Mouse (Mus musculus) G1E (cell line): Measurements from ENCODE around the gene Atp6v0a1. TPM values are rescaled to one million over a fixed set of nuclear protein-coding genes. Genes with fewer than 3 reads are reported as not detected.
A peak's percentile ranks its signal among the peaks of the same experiment; 100 is the strongest.

Experiments
- ATAC-seq: 2 replicates; pipeline ENCODE4 v1.8.0; 2016; ENCODE audit warnings: mild to moderate bottlenecking; ENCODE audit not compliant: insufficient number of reproducible peaks, poor library complexity, low FRiP score, severe bottlenecking; ENCODE audit errors: extremely low read depth
- DNase-seq: peaks from one replicate; pipeline ENCODE4 v3.0.0; 2012; ENCODE audit warnings: low spot score
- H3K27me3 ChIP-seq: 2 replicates; pipeline ENCODE4 v1.6.1; 2012; ENCODE audit warnings: mild to moderate bottlenecking, low read length, inconsistent platforms; ENCODE audit not compliant: insufficient read depth
- H3K36me3 ChIP-seq: replicated peaks from 2 replicates; pipeline ENCODE3; 2012; ENCODE audit warnings: mild to moderate bottlenecking, inconsistent platforms
- H3K4me1 ChIP-seq: 2 replicates; pipeline ENCODE4 v1.6.1; 2012; ENCODE audit warnings: low read depth, low read length, inconsistent platforms, mixed read lengths; ENCODE audit not compliant: insufficient read depth
- H3K4me3 ChIP-seq: 2 replicates; pipeline ENCODE4 v1.5.1; 2012; ENCODE audit warnings: low read depth, mild to moderate bottlenecking, inconsistent platforms, low read length, moderate library complexity, mixed read lengths
- H3K9me3 ChIP-seq: replicated peaks from 2 replicates; pipeline ENCODE4 v1.6.1; 2012; ENCODE audit warnings: inconsistent platforms
- CTCF ChIP-seq: IDR thresholded peaks from 2 replicates; pipeline ENCODE4 v1.5.1; 2012; ENCODE audit warnings: low read depth, low read length, inconsistent platforms, mixed read lengths
- GATA1 ChIP-seq: IDR thresholded peaks from 2 replicates; pipeline ENCODE4 v1.6.1; 2012; ENCODE audit warnings: borderline replicate concordance, low read length, inconsistent platforms, mixed read lengths
- GATA2 ChIP-seq: IDR thresholded peaks from 2 replicates; pipeline ENCODE4 v1.6.1; 2012; ENCODE audit warnings: low read depth, low read length, inconsistent platforms, borderline replicate concordance
- POLR2AphosphoS5 ChIP-seq: IDR thresholded peaks from 2 replicates; pipeline ENCODE4 v1.6.1; 2012; ENCODE audit warnings: low read depth, low read length, inconsistent platforms; ENCODE audit not compliant: insufficient replicate concordance
- TAL1 ChIP-seq: conservative IDR thresholded peaks from 2 replicates; pipeline ENCODE4 v1.6.1; 2012; ENCODE audit warnings: low read depth, low read length, inconsistent platforms, mixed read lengths
- polyA plus RNA-seq: library from polyadenylated mRNA; stranded (reverse); fragments of >175 nt; gene quantifications from 2 replicates; pipeline ENCODE4 v1.2.3, GENCODE M21; 2012
- total RNA-seq, 2 experiments: library from RNA; stranded (forward) in 1 of 2; stranded (reverse) in 1 of 2; fragments of 200-1000 nt in 1 of 2; fragments of >200 nt in 1 of 2; fragmentation: Nextera tagmentation in 1 of 2; gene quantifications; 2 replicates each; pipeline ENCODE4 v1.2.3; 2014 to 2017

Gene Atp6v0a1
- total and polyA plus RNA-seq, 3 experiments, result 26.3 to 180 (median 77.6) TPM

GRCm38 (mm10) chr11:101071810-101072428 lies 62.7 kb downstream of the Atp6v0a1 start:
- Histone ChIP-seq H3K36me3 (peaks cover 30% of the 10 kb centered on the region), H3K4me1 (peaks cover 36% of the 10 kb centered on the region), H3K4me3 (no peak overlapping the region), H3K9me3 (no peaks in the 10 kb centered on the region), H3K27me3 (peaks cover 24% of the 10 kb centered on the region; the same call in 1 of the 2 replicates)
- TF ChIP-seq GATA2 (no peak), GATA1 (no peak), POLR2AphosphoS5 (no peak), TAL1 (no peak), CTCF (no peak)
- no peak for ATAC-seq
- no peak for DNase-seq

- TF ChIP-seq GATA1 (no peak), CTCF (no peak), POLR2AphosphoS5 (no peak), GATA2 (no peak), TAL1 (no peak)
- Histone ChIP-seq H3K9me3 (no peaks in the 10 kb centered on the region), H3K36me3 (peaks cover 23% of the 10 kb centered on the region), H3K4me3 (no peak within 1 kb of the TSS), H3K27me3 (peaks cover 26% of the 10 kb centered on the region), H3K4me1 (peaks cover 39% of the 10 kb centered on the region)
- no peak for ATAC-seq
- no peak for DNase-seq
These were observed 68.9 kb downstream of the Atp6v0a1 start, which contains the start of gene Hsd17b1 for GRCm38 (mm10) chr11:101078121-101078520. Hsd17b1 (plus strand) TSS chr11:101078411.

- no peak overlapping the region; the same call in 1 of the 2 replicates for H3K4me3 ChIP-seq
- TF ChIP-seq POLR2AphosphoS5 (no peak), CTCF (no peak), GATA2 (no peak), GATA1 (no peak), TAL1 (no peak)
- DNase-seq (no peak), ATAC-seq (no peak)
- H3K9me3 ChIP-seq, result no peaks in the 10 kb centered on the region
- H3K4me1 ChIP-seq, result peaks cover 46% of the 10 kb centered on the region
- H3K27me3 ChIP-seq, result peaks cover 24% of the 10 kb centered on the region
- peaks cover 28% of the 10 kb centered on the region for H3K36me3 ChIP-seq
These were observed 70.5 kb downstream of the Atp6v0a1 start for GRCm38 (mm10) chr11:101079746-101080145.

- Histone ChIP-seq H3K4me1 (peaks cover 52% of the 10 kb centered on the region), H3K4me3 (no peak overlapping the region), H3K9me3 (no peaks in the 10 kb centered on the region), H3K27me3 (peaks cover 24% of the 10 kb centered on the region), H3K36me3 (peaks cover 35% of the 10 kb centered on the region)
- no peak for ATAC-seq
- TF ChIP-seq GATA2, result no peak
- DNase-seq, result no peak
These were observed 71.2 kb downstream of the Atp6v0a1 start for GRCm38 (mm10) chr11:101080421-101080820.

- ATAC-seq (no peak), DNase-seq (no peak)
- peaks cover 62% of the 10 kb centered on the region for H3K4me1 ChIP-seq
- peaks cover 18% of the 10 kb centered on the region for H3K27me3 ChIP-seq
- peaks cover 39% of the 10 kb centered on the region for H3K36me3 ChIP-seq
- H3K9me3 ChIP-seq, result no peaks in the 10 kb centered on the region
- H3K4me3 ChIP-seq, result peak overlapping the region; percentile 93; the same call in 1 of the 2 replicates
- TF ChIP-seq GATA1 (no peak), CTCF (no peak), TAL1 (no peak), POLR2AphosphoS5 (no peak), GATA2 (no peak)
These were observed 72.4 kb downstream of the Atp6v0a1 start for GRCm38 (mm10) chr11:101081659-101082058.

- TF ChIP-seq GATA1 (no peak), CTCF (peak; percentile 25; the same call in 1 of the 2 replicates)
- DNase-seq (peak; percentile 86), ATAC-seq (peak; percentile 56)
- H3K36me3 ChIP-seq, result peaks cover 35% of the 10 kb centered on the region
- H3K27me3 ChIP-seq, result peaks cover 18% of the 10 kb centered on the region
- H3K4me3 ChIP-seq, result peak within 1 kb of the TSS; percentile 93
- H3K4me1 ChIP-seq, result peaks cover 70% of the 10 kb centered on the region
- no peaks in the 10 kb centered on the region for H3K9me3 ChIP-seq
These were observed 73.2 kb downstream of the Atp6v0a1 start, which contains the start of gene Coasy for GRCm38 (mm10) chr11:101082208-101083082. Coasy (plus strand) TSS chr11:101082565.
